Mouse (Mus musculus) kidney, adult 10 weeks (tissue): ENCODE measurements around the gene Lipc. TPM values are rescaled to one million over a fixed set of nuclear protein-coding genes. Genes with fewer than 3 reads are reported as not detected.

Source experiments
- polyA plus RNA-seq: library from polyadenylated mRNA; stranded (reverse); fragments of 350-450 nt; fragmentation: Illumina TruSeq; extraction: RNeasy Lipid Tissue Mini Kit (QIAGEN cat#74804); gene quantifications from one replicate; pipeline ENCODE4 v1.2.3, GENCODE M21; 2014; ENCODE audit warnings: low read depth, low replicate concordance

Lipc gene
- polyA plus RNA-seq, result 0.44 TPM

DNA sequence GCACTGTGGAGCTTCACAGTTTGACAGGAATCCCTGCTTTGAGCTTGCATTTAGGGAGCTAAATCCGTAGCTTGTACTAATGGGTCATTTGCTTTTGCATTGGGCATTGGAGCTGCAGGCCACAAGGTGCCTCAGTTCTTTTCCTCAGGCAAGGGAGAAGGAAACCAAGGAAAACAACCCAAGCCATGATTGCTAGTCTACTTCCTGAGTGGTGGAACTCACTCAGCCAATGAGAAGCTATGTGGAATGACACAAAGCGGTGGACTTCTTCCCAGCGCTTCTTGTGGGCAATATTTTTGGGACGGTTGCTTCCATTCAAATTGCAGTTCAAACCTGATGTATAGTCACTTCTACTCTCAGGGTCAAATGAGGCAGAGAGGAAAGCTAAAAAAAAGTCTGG, at the start of gene Lipc:
Gene Lipc (minus strand): TSS at position 101 of the 400 bp plus-strand sequence.

Other genes with a start within 250 kb of the Lipc start
- not detected for gene Aqp9, start 216.5 kb upstream of the Lipc start, polyA plus RNA-seq